Mouse (Mus musculus) ES-Bruce4 (cell line): ENCODE results near the gene BC034090.

Source experiments
- CTCF ChIP-seq: IDR thresholded peaks from one replicate; pipeline ENCODE4 v1.8.1; 2011; ENCODE audit warnings: low read depth, low read length
- POLR2A ChIP-seq: IDR thresholded peaks from one replicate; pipeline ENCODE4 v1.8.1; 2011; ENCODE audit warnings: low read length; ENCODE audit not compliant: insufficient read depth

DNA sequence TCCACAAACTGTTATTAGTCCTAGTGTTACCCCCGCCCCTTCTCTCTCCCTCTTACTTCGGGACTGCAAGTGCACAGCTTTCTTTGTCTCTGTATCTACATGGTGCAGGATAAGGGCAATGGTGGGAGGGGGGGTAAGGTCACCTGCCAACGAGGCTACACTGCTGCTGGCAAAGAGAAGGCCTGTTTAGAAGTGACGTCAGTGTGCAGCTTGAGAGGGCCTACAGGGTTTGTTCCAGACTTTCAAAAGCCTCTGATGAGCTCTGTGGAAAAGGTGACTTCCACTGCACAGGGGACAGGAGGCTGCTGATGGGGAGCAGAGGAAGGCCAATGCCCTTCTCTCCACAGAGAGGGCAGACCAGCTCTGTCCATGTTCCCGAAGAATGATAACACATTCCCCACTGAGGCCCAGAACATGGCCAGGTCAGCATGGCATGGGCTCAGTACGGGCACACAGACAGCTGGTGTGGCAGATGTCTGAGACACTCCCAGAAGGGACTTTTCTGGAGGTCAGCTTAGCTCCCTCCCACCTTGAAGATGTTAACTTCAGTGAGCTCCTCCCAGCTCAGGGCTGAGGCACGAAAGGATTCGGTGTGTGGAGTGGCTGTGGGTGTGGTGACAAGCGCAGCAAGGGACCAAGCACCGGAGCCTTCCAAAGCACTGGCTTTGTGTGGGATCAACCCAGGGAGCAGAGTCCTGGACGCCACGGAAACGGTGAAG lies 7.8 kb downstream of the BC034090 start:
- no peak for TF ChIP-seq CTCF
- no peak for TF ChIP-seq POLR2A
